Mouse (Mus musculus): ENCODE measurements around the gene Lmcd1. TPM values are rescaled to one million over a fixed set of nuclear protein-coding genes. Genes with fewer than 3 reads are reported as not detected.

Lmcd1 gene
- polyA plus RNA-seq (2015; fragmentation: Nextera tagmentation; extraction: Ambion mirVana): 8.0 and 12.3 TPM in 2 replicates

GRCm38 (mm10) chr6:112273501-112274205 is at the start of gene Lmcd1:
Gene Lmcd1, plus strand, starts transcription at chr6:112273758.

Other genes with a start within 250 kb of the Lmcd1 start
- gene Ssu2, start 114.3 kb downstream of the Lmcd1 start, polyA plus RNA-seq (2015; fragmentation: Nextera tagmentation; extraction: Ambion mirVana): 2.2 and 3.8 TPM in 2 replicates
- gene Cav3, start 185.7 kb downstream of the Lmcd1 start, polyA plus RNA-seq (2015; fragmentation: Nextera tagmentation; extraction: Ambion mirVana): 1.1 and 1.4 TPM in 2 replicates
- 5.9 and 16.7 TPM in 2 replicates for gene Oxtr, start 216.2 kb downstream of the Lmcd1 start, polyA plus RNA-seq (2015; fragmentation: Nextera tagmentation; extraction: Ambion mirVana)